Mouse (Mus musculus): Measurements from ENCODE around the gene Kif3b.

DNA sequence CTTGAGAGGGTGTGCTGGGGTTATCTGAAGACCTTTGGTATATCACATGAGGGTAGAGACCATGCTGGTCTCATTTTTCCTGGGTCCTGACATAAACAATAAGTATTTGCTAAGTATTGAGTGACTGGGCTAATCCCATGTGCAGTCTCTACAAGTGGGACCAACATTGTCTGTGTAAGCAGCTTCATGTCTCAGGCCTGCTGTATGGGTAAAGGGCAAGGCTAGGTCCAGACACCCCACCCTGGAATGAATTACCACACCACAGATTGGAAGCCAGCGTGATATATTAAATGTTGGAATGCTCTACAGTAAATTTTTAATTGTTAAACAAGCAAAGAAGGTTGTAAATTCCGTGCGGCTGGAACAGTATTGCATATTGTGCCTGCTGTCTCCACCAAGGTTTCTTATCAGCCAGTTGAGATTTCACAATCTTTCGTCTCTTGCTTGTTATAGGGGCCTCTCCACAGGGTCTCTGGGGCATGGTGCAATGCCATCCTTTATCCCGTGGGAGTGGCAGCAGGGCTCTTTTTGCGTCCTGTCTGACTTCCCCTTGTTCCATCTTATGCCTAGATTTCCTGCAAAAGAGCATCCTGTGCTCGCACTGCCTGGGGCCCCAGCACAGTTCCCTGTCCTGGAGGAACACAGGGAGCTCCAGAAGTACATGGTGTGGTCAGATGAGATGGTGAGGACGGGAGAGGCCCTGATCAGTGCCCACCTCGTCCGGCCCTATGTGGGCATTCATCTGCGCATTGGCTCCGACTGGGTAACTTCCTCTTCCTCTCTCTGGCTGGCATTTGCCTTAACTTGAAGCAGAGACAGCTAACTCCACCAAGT lies 32.0 kb upstream of the Kif3b start:
- no peak for TF ChIP-seq CTCF (IDR thresholded peaks at IDR 0.05; ENCODE audit: borderline replicate concordance, insufficient read depth, low read length)
- TF ChIP-seq POLR2A (IDR thresholded peaks at IDR 0.05; ENCODE audit: low read depth, low read length) = no peak
